Mouse (Mus musculus) forebrain, embryonic 11.5 days (tissue): ENCODE measurements around the gene 1110017D15Rik. TPM values are rescaled to one million over a fixed set of nuclear protein-coding genes. Genes with fewer than 3 reads are reported as not detected.

Source experiments
- ATAC-seq: fragments of 200-750 bp; cut with Nextera tagmentation; replicated peaks from 2 replicates; pipeline ENCODE4 v1.8.0; 2017; ENCODE audit warnings: moderate TSS enrichment; ENCODE audit not compliant: low FRiP score
- DNase-seq: peaks from one replicate; pipeline ENCODE4 v3.0.0-alpha.2; 2017; ENCODE audit warnings: low spot score
- H3K27ac ChIP-seq: fragments of 300-500 bp; sonication (generic); 2 replicates; pipeline ENCODE4 v1.5.1; 2014; ENCODE audit warnings: low read depth, low read length
- H3K27me3 ChIP-seq: fragments of 300-500 bp; sonication (generic); 2 replicates; pipeline ENCODE4 v1.6.1; 2014; ENCODE audit warnings: mild to moderate bottlenecking, low read length, mixed read lengths; ENCODE audit not compliant: control insufficient read depth, insufficient read depth
- H3K36me3 ChIP-seq: fragments of 300-500 bp; sonication (generic); 2 replicates; pipeline ENCODE4 v1.6.1; 2014; ENCODE audit warnings: mild to moderate bottlenecking, low read length, moderate library complexity, mixed read lengths; ENCODE audit not compliant: control insufficient read depth, insufficient read depth
- H3K4me1 ChIP-seq: fragments of 300-500 bp; sonication (generic); replicated peaks from 2 replicates; pipeline ENCODE4 v1.6.1; 2014; ENCODE audit warnings: low read length, mixed read lengths; ENCODE audit not compliant: control insufficient read depth, insufficient read depth
- H3K4me2 ChIP-seq: fragments of 300-500 bp; sonication (generic); 2 replicates; pipeline ENCODE4 v1.6.1; 2014; ENCODE audit warnings: low read depth, mild to moderate bottlenecking, low read length, moderate library complexity, mixed read lengths; ENCODE audit not compliant: severe bottlenecking
- H3K4me3 ChIP-seq: fragments of 300-500 bp; sonication (generic); 2 replicates; pipeline ENCODE4 v1.5.1; 2014; ENCODE audit warnings: low read depth, low read length
- H3K9ac ChIP-seq: fragments of 300-500 bp; sonication (generic); 2 replicates; pipeline ENCODE4 v1.6.1; 2014; ENCODE audit warnings: low read length
- H3K9me3 ChIP-seq: fragments of 300-500 bp; sonication (generic); 2 replicates; pipeline ENCODE4 v1.6.1; 2016; ENCODE audit warnings: low read length, mixed read lengths; ENCODE audit not compliant: control insufficient read depth
- WGBS: fragments of 180-500 bp; shearing (Covaris S2); extraction: QIAGEN DNeasy Blood & Tissue Kit; methylation state at CpG from one replicate; pipeline ENCODE4 v1.1.7; 2014; 5-methylcytosine and 5-hydroxymethylcytosine counted together
- polyA plus RNA-seq: library from polyadenylated mRNA; unstranded; fragments of >200 nt; fragmentation: Nextera tagmentation; extraction: Ambion mirVana; gene quantifications from 2 replicates; pipeline ENCODE4 v1.2.1, GENCODE M21; 2014

The 1110017D15Rik gene
- polyA plus RNA-seq, 1 experiment from 2014 or later = 5.2 TPM

GRCm38 (mm10) chr4:41547086-41547485, 30.0 kb upstream of the 1110017D15Rik start:
- no peak overlapping the region for H3K4me3 ChIP-seq
- H3K4me2 ChIP-seq = no peak overlapping the region
- H3K27ac ChIP-seq = no peak overlapping the region
- DNase-seq = no peak
- no peaks in the 10 kb centered on the region for H3K27me3 ChIP-seq
- no peak for ATAC-seq
- H3K9me3 ChIP-seq = no peaks in the 10 kb centered on the region
- no peak overlapping the region for H3K9ac ChIP-seq
- 90% methylated on average over 1 of the region's 1 CpGs for WGBS
- no peaks in the 10 kb centered on the region for H3K36me3 ChIP-seq
- 0 out of 2 replicates have a peak, but pooled peaks cover 2% of the 10 kb centered on the region for H3K4me1 ChIP-seq

DNA sequence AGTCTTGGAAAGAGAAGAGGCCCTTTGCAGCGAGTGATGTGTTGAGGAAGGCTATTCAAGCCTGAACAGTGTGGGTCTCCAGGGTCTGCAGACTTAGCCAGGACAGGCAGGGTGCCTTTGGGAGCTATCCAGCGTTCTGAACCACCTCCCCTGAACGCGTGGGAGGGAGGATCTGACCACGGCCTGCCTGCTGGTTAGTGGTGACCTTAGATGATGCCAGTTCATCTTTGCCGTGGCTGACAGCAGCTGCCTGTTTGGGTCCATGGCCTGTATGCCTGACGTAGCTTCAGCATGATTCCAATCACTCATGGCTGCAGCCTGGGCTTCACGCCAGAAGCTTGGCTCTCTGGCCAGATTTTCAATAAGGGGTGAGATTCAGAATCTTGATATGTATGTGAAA, 28.9 kb upstream of the 1110017D15Rik start:
- no peak for ATAC-seq
- Histone ChIP-seq H3K4me3 (no peak overlapping the region), H3K4me2 (no peak overlapping the region), H3K9me3 (no peaks in the 10 kb centered on the region), H3K4me1 (0 out of 2 replicates have a peak, but pooled peaks cover 2% of the 10 kb centered on the region), H3K27ac (no peak overlapping the region), H3K9ac (no peak overlapping the region), H3K27me3 (no peaks in the 10 kb centered on the region), H3K36me3 (no peaks in the 10 kb centered on the region)
- DNase-seq = peak; percentile 69
- 26% methylated on average over 8 of the region's 8 CpGs for WGBS

DNA sequence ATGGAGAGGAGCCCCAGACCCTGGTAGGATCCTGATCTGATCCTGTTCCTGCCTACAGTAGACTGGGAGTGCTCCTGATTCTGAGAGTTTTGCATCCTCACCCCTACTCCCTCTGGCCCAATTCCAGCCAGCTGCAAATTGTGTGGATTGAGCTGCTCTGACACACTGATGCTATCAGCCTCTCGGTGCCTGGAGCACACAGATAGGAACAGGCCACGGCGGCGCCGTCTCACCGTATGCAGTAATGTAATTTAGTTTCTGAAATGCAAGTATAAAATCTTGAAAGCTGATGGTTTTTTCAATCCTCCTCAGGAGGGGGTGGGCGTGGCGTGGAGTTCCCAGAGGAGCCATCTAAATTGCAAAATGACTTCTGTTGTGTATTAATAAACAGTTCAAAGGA, 25.0 kb upstream of the 1110017D15Rik start:
- no peak overlapping the region for H3K9ac ChIP-seq
- no peaks in the 10 kb centered on the region for H3K27me3 ChIP-seq
- ATAC-seq (no peak), DNase-seq (no peak)
- H3K4me1 ChIP-seq = 0 out of 2 replicates have a peak, but pooled peaks cover 2% of the 10 kb centered on the region
- WGBS = 88% methylated on average over 8 of the region's 8 CpGs
- no peaks in the 10 kb centered on the region for H3K9me3 ChIP-seq
- no peaks in the 10 kb centered on the region for H3K36me3 ChIP-seq
- no peak overlapping the region for H3K27ac ChIP-seq
- H3K4me3 ChIP-seq = no peak overlapping the region
- no peak overlapping the region for H3K4me2 ChIP-seq

GRCm38 (mm10) chr4:41534866-41535265, 17.7 kb upstream of the 1110017D15Rik start:
- Histone ChIP-seq H3K4me2 (no peak overlapping the region), H3K4me1 (no peaks in the 10 kb centered on the region), H3K9ac (no peak overlapping the region), H3K27ac (no peak overlapping the region), H3K27me3 (no peaks in the 10 kb centered on the region), H3K4me3 (no peak overlapping the region), H3K36me3 (no peaks in the 10 kb centered on the region), H3K9me3 (no peaks in the 10 kb centered on the region)
- DNase-seq (no peak), ATAC-seq (no peak)
- WGBS = 73% methylated on average over 5 of the region's 5 CpGs

DNA sequence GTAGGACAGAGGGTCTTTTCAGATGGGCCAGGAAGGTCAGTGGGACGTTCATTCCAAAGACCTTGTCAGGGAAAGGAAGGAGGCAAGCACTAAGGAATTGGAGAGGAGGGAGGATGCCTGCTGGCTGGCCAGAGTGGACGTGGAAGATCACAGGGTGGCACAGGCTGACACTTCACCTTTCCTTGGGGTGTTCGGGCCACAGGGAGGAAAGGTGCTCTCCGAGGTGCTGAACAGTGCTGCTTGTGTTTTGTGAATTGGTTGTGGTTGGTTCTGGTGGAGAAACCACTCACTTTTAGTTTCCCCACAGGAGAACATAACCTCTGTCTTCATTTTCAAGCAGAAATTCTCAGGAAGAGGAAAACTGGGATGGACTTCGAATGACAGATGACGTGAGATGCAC, 15.3 kb upstream of the 1110017D15Rik start:
- Histone ChIP-seq H3K27me3 (no peaks in the 10 kb centered on the region), H3K4me3 (no peak overlapping the region), H3K9me3 (no peaks in the 10 kb centered on the region), H3K9ac (no peak overlapping the region), H3K36me3 (no peaks in the 10 kb centered on the region), H3K4me2 (no peak overlapping the region), H3K4me1 (peaks cover 7% of the 10 kb centered on the region; the same call in 1 of the 2 replicates), H3K27ac (no peak overlapping the region)
- DNase-seq (no peak), ATAC-seq (no peak)
- 28% methylated on average over 6 of the region's 6 CpGs for WGBS

GRCm38 (mm10) chr4:41527996-41528395, 10.9 kb upstream of the 1110017D15Rik start:
- Histone ChIP-seq H3K9ac (no peak overlapping the region), H3K27ac (no peak overlapping the region), H3K27me3 (no peaks in the 10 kb centered on the region), H3K4me1 (peaks cover 15% of the 10 kb centered on the region), H3K36me3 (no peaks in the 10 kb centered on the region), H3K4me2 (no peak overlapping the region), H3K9me3 (no peaks in the 10 kb centered on the region), H3K4me3 (no peak overlapping the region)
- DNase-seq = no peak
- 28% methylated on average over 8 of the region's 8 CpGs for WGBS
- peak; percentile 39; the same call in 1 of the 2 replicates for ATAC-seq

- WGBS = 17% methylated on average over 13 of the region's 13 CpGs
- Histone ChIP-seq H3K9ac (peak overlapping the region; percentile 33), H3K4me3 (no peak overlapping the region), H3K27ac (peak overlapping the region; percentile 37; the same call in 1 of the 2 replicates), H3K27me3 (no peaks in the 10 kb centered on the region), H3K4me1 (peaks cover 15% of the 10 kb centered on the region), H3K36me3 (no peaks in the 10 kb centered on the region), H3K4me2 (no peak overlapping the region), H3K9me3 (no peaks in the 10 kb centered on the region)
- DNase-seq (peak; percentile 65), ATAC-seq (peak; percentile 55)
These were observed 9.9 kb upstream of the 1110017D15Rik start for GRCm38 (mm10) chr4:41527076-41527475.

GRCm38 (mm10) chr4:41526553-41526952, 9.4 kb upstream of the 1110017D15Rik start:
- 42% methylated on average over 7 of the region's 7 CpGs for WGBS
- Histone ChIP-seq H3K4me3 (no peak overlapping the region), H3K4me1 (peaks cover 15% of the 10 kb centered on the region), H3K27ac (no peak overlapping the region), H3K27me3 (no peaks in the 10 kb centered on the region), H3K4me2 (no peak overlapping the region), H3K9ac (peak overlapping the region; percentile 33), H3K36me3 (no peaks in the 10 kb centered on the region), H3K9me3 (no peaks in the 10 kb centered on the region)
- ATAC-seq (peak; percentile 16; the same call in 1 of the 2 replicates), DNase-seq (no peak)

DNA sequence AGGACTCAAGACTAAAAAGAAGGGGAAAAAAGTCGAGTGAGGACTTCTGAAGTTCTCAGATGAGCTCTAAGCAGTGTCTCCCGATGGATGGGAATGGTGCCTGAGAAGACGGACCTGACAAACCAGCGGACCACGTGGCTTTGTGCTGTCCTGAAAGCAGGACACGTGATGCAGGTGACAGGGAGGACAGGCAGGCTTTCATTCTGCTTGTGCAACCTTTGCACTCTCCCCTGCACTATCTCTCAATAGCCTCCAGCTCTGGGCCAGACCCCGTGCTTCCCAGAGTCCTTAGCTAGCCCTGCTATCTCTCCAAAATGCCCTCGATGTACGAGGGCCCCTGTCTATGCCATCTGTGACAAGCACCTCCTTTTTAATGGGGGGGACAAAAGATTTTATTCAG, 7.7 kb upstream of the 1110017D15Rik start:
- Histone ChIP-seq H3K27me3 (no peaks in the 10 kb centered on the region), H3K9ac (no peak overlapping the region), H3K36me3 (no peaks in the 10 kb centered on the region), H3K4me1 (peaks cover 15% of the 10 kb centered on the region), H3K27ac (no peak overlapping the region), H3K4me3 (no peak overlapping the region), H3K4me2 (no peak overlapping the region), H3K9me3 (no peaks in the 10 kb centered on the region)
- WGBS = 70% methylated on average over 9 of the region's 9 CpGs
- DNase-seq (no peak), ATAC-seq (no peak)
